Mouse (Mus musculus): Measurements from ENCODE around the gene Smim12.

Gene Smim12

DNA sequence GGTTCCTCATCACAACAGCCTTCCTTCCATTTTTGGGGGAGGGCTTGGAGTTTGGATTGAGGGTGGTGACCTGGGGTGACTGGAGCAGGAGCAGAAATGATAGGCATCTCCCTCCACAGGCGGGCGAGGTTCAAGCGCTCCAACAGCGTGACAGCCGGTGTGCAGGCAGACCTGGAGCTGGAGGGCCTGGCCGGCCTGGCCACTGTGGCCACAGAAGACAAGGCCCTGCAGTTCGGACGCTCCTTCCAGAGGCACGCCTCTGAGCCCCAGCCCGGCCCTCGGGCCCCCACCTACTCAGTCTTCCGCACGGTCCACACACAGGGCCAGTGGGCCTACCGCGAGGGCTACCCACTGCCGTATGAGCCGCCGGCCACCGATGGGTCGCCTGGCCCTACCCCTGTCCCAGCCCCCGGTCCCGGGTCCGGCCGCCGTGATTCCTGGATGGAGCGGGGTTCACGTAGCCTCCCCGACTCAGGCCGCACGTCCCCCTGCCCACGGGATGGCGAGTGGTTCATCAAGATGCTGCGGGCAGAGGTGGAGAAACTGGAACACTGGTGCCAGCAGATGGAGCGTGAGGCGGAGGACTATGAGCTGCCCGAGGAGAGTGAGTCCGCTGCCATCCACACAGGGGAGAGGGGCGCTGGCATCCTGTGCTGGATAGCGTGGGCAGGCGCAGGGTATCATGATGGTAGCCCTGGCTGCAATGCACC, 10.0 kb upstream of the Smim12 start:
- no peak for ATAC-seq (ENCODE audit: insufficient number of reproducible peaks, low FRiP score, low TSS enrichment)

DNA sequence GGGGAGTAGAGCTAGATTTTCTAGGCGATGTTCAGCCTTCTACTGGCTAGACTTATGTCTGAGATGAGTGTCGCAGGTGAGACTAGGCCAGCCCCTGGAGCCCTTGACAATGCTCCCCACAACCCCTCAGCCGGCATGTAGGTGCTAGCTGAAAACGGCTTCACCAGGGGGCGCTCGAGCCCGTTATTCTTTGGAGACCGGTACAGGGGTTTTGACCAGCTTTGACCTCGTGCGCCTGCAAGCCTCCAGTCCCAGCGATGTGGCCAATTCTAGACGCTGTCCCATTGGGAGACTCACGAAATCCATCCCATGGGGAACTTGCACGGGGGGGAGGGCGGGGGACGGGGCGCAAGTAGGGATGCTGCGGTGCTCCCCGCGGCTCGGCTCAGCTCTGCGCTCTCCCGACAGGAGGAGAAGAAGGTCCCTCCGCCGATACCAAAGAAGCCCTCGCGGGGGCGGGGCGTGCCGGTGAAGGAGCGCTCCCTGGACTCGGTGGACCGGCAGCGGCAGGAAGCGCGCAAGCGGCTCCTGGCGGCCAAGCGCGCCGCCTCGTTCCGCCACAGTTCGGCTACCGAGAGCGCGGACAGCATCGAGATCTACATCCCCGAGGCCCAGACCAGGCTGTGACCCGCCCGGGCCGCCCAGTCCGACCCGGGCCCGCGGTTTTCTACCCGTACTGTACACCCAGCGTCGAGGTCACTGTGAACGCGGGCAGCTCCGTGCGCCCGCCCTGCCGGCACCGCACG, 7.7 kb upstream of the Smim12 start:
- ATAC-seq (ENCODE audit: insufficient number of reproducible peaks, low FRiP score, low TSS enrichment), result peak; percentile 37; the same call in 1 of the 2 replicates

DNA sequence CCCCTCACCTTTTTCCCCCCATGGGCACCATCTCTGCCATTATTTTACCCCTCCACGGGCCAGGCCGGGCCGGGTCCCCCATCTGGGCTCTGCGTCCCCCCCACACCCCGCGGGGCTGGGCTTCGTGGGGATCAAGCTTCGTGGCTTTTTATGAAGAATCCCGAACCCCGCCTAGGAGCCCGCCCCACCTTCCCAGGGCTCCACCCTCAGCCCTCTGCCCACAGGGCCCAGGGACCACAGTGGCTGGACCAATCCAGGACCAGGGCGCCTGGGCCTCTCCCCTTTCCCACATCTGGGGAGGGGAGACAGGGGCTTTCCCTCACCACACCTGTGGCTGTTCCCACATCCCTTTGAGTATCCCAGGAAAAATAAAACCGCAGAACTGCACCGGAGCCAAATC, 7.0 kb upstream of the Smim12 start:
- ATAC-seq (ENCODE audit: insufficient number of reproducible peaks, low FRiP score, low TSS enrichment), result no peak

DNA sequence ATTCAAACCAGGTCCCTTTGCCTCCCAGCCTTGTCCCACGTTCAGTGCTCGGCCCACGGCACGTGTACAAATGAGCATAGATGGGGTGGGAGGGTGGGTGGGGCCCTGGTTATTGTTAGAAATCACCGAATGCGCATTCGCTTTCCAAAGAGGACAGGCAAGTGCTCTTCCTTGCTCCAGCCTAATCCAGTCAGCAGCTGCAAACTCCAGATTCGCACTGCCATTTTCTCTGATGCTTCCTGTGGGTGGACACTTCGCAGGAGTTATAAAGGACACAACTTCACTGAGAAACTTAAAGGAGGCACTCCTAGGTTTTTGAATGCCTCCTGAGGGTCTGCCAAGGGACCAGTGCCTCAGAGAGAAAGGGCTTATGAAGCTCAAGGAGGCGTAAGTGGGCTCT, 6.3 kb upstream of the Smim12 start:
- ATAC-seq (ENCODE audit: insufficient number of reproducible peaks, low FRiP score, low TSS enrichment), result no peak

DNA sequence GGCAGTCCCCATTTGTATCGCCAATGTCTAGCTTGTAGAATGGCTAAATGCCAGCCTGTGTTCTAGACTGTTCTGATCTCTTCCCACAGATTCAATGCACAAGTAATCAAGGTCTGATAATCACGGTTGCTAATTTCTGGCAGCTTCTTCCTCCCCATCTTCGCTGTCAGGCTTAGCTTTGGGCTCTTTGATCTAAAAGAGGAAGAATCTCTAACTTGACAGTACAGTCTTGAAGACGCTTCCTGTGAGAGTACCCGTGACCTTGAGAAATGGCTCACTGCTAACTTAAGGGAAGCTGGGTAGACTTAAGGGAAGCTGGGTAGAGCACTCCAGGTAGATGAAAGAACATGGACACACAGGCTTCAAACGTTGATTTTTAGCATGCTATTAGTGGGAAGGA, 888 bp upstream of the Smim12 start:
- ATAC-seq (ENCODE audit: insufficient number of reproducible peaks, low FRiP score, low TSS enrichment), result no peak

DNA sequence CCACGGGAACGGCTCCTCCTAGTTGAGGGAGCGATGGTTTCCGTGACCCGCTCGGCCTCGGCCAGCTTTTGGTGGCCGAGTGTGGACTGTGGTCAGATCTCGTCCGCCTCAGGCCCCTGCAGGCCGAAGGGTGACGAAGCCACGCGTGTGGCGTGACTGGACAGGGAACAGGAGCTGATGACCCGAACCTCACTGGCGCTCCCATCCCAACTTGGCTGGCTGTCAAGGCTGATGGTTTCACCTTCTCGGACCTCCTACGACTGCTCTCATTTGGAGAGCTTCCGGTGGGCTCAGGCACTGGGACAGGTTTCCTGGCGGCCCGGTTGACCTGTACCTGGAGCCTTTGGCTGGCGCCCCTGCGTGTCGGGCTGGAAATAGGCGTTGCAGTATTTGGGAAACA, 369 bp downstream of the Smim12 start:
- peak; percentile 60 for ATAC-seq (ENCODE audit: insufficient number of reproducible peaks, low FRiP score, low TSS enrichment)

DNA sequence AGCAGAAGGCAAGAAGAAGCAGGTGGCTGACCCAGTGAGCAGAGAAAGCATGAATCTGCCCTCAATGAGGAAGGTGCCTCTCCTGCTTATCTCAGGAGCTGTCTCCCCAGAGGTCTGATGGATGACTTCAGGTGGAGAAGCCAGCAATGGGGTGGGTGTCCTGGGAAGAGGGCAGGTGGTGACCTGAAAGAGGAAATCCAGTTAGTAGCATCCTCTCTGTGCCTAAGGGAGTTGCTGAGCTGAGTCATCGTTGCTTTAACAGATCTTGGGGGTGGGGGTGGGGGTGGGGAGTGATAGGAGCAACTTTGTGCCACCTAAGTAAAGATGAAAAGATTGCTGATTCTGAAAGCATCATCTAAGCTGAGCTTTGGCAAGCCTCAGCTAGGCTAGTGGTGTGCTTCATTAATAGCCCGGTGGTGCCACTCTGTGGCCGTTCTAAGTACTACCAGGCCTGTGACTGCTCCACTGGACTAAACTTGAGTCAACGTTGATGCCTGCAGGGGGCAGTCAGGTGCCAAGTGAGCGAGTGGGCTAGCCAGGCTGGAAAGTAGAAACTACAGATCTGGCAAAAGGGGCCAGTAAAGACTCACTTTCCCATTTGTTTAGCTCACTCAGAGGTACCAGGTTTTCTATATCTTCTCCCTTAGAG, 6.2 kb downstream of the Smim12 start:
- peak; percentile 71; the same call in 1 of the 2 replicates for ATAC-seq (ENCODE audit: insufficient number of reproducible peaks, low FRiP score, low TSS enrichment)

DNA sequence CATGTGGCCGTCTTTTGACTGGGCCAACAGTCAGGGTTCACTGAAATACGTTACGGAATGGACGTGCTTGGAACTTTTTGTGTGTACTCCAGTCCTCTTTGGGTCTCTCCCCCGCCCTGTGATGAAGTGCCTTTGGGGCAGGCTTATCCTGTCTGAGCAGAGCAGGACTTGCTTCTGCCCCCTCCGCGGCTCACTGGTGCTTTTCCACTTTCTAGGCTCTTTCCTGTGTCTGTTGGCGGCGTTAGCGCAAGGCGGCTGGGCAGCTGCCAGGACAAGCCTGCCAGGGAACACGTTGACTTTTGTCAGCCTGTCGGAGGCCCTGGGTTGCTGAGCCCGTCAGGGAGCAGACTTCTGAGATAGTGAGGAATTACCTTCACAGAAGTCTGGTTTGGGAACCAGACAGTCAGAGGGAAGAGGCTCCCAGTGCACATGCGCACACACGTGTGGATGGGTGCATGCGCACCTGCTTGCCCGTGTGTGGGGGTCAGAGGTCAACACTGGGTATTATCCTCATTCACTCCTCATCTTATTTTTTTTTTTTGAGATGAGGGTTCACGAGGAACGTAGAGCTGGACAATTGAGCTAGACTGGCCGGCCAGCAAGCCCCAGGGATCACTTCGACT, 8.5 kb downstream of the Smim12 start:
- ATAC-seq (ENCODE audit: insufficient number of reproducible peaks, low FRiP score, low TSS enrichment), result 0 out of 2 replicates have a peak, but pooled peaks have one; percentile 34

DNA sequence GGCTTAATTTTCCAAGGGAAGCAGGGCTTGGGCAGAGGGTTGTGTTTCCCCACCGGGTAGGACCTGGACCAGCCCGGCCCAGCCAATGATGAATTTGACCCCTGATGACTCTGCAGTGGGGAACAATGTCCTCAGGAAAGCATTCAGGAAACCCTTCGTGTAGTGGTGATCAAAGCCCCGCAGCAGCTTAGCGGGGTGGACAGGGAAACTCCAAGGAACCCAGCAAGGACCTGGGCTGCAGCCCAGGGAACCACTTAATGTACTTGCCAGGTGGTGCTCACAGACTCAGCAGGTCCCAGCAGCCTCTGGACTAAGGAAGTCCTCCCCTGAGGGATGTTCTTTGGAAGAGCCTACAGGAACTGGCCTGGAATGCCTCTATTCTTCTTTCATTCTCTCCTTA, 13.2 kb downstream of the Smim12 start:
- ATAC-seq (ENCODE audit: insufficient number of reproducible peaks, low FRiP score, low TSS enrichment), result no peak

DNA sequence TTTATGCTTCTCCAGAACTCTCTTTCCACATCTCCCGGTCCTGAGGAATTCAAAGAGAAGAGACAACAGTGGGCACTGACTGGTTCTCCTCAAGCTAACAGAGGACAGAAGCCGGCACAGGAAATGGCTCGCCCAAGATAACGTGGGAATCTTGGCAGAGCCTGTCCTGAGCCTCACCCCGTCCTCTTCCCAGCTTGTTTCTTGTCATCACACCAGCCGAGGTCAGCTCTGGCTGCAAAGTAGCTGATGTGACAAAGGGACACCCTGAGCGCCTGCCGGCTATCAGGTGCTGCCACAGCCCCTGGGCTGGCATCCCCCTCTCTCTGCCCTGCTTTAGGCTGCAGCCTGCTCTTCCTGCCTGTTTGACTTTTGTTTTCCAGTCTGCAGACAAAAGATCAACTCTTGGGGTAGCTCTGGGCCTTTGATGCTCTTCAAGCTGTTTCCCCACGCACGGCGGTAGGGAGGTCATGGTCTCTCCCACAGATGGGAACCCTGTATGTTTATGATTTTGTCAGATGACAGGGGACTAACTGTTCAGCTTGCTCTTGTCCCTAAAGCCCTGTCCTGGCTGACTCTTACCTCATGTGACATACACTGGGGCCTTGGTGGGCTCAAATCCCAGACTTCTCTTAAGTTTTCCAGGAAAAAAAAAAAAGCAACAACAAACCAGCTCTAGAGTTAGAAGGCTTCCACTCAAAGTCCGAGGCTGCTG, 14.8 kb downstream of the Smim12 start:
- ATAC-seq (ENCODE audit: insufficient number of reproducible peaks, low FRiP score, low TSS enrichment), result no peak

DNA sequence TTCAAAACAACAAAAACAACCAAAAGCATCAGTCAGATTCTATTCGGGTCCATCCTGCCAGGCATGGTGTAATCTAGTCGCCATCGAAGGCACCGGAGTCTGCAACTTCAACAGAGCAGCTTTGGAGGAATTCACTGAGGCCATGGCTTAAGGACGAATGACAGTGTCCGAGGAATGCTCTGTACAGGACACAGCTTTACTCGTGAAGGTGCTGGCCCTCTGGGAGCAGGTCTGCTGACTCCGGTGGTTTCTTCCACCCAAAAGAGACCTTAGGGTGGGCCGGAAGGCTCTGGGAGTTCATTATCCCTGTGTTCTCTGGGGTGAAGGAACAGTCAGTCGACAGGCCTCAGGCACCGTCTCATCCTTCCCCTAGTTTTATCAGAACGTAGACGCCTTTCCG, 18.0 kb downstream of the Smim12 start:
- ATAC-seq (ENCODE audit: insufficient number of reproducible peaks, low FRiP score, low TSS enrichment), result no peak

DNA sequence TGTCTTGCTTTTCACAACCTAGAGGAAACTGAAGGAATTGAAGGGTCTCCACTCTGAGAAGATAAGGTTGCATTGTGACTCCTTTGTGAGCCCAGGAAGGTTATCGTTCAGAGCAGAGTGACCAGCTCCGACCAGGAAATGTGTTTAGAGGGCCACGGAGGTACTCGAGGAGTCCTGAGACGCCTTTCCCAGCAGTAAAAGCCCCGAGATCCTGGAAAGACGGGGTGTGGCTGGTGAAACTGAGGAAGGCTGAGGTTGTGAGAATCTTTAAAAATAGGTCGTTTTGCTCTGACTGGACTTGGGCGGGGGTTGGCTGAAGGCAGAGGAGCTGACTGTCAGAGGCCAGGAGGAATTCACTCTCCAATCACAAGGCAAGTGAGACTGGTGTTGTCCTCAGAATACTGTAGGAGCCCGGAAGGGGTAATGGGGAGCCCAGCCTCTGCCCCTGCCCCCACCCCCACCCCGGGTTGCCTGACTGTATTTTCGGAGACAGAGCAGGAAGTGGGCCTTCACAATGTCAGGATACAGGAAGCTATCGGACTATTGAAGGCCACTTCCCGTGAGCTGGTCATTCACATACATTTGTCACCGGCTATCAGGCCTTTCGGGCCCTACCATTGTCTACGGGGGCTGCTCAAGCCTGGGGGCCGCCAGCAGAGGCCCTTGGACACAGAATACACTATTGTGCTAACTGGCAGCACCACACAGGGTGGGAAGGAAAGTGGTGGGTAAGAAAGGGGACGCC, 20.0 kb downstream of the Smim12 start:
- no peak for ATAC-seq (ENCODE audit: insufficient number of reproducible peaks, low FRiP score, low TSS enrichment)

DNA sequence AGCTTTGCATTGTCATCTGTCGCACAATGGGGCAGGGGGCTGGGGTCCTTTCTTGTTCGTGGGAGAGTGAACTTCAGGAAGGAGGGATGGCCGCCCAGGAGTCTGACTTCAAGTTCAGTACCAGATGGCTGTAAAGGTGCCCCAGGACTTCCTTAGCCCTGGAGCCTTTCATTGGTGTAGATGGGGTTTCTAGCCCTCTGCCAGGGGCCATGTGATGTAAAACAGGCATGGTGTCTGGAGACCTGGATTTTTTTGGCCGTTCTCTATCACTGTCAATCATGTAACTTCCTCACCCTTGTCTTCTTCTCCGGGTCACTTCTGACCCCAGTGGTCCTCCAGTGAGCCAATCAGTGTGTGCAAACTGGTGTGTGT, 20.6 kb downstream of the Smim12 start:
- ATAC-seq (ENCODE audit: insufficient number of reproducible peaks, low FRiP score, low TSS enrichment), result no peak

DNA sequence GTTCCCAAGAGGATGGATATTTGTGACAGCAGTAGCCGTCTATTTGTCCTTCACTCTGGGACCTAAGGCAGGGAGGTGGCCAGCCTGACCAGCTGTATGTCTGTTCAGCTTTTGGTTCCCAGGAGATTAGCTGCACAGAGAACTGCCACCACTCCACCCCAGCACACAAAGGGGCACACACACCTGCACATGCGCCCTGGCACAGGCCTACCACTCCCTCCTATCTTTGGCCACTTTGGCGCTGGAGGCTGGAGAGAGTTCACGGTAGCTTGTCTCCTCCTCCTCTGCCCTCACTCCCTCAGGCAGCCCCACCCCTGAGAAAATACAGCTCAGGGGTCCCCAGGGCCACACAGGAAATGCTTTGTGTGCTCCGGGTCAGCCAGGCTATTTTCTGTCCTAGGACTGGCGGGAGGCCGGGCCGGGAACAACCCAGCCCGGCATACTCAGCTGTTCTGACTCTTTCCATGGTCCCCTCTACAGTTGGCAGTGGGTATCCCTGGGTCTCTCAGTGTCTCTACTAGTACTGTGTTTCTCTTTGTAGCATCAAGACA, 34.9 kb downstream of the Smim12 start:
- no peak for ATAC-seq (ENCODE audit: insufficient number of reproducible peaks, low FRiP score, low TSS enrichment)

DNA sequence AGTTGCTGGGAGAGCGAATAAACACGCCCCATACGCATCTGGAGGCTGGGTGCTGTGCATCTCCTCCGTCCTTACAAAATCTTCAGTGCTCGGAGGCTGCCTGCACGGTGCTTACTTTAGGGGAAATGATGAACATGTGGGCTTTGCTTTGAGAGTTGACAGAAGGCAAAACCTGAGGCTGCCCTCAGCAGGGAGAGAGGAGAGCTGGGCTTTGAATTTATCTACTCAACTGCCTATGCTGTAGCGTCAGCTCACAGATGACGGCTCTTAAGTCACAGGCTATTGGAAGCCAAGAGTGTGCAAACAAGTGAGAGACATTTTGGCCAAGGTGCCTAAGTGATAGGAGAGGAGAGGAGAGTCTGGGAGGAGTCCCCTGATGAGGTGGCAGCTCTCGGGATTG, 35.7 kb downstream of the Smim12 start:
- ATAC-seq (ENCODE audit: insufficient number of reproducible peaks, low FRiP score, low TSS enrichment), result no peak

DNA sequence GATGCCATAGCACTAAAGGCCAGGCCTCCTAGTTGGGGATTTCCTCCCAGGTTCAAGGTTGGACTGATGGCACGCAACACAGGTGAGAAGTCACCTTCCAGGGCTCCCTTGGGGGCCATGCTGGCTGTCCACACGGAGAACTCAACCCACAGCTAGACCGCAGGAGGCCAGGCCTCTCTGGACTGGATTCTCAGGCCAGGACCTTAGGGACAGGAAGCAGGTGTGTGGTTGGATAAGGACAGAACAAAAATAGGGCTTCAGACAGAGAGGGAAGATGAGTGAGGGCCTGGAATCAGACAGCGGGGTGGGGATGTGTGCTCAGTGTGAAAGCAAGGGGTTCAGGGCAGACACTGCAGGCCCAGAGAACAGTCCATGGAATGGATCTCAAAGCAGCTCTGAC, 43.3 kb downstream of the Smim12 start:
- no peak for ATAC-seq (ENCODE audit: insufficient number of reproducible peaks, low FRiP score, low TSS enrichment)

DNA sequence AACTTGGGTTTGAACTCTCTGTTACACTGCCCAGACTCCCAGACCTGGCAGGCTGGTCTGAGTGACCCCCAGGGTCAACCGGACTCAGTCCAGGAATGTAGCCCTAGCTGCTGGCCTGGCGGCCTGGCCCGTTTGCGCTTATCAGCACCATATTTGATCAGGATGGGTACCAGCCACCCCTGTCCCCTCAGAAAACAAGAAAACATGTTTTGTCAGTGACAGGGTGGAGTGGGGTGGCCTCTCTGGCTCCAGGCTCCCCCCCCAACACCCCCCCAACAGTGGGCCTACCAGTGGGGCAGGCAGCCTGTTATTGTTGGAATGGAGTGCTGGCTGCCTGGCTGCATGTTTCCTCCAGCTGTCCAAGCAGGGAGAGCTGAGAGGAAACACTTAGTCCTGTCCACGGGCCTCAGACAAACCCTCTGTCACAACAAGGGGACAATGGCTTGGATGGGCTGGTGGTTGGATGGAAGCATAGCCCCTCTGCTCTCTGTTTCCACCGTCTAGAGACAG, 45.5 kb downstream of the Smim12 start:
- no peak for ATAC-seq (ENCODE audit: insufficient number of reproducible peaks, low FRiP score, low TSS enrichment)

DNA sequence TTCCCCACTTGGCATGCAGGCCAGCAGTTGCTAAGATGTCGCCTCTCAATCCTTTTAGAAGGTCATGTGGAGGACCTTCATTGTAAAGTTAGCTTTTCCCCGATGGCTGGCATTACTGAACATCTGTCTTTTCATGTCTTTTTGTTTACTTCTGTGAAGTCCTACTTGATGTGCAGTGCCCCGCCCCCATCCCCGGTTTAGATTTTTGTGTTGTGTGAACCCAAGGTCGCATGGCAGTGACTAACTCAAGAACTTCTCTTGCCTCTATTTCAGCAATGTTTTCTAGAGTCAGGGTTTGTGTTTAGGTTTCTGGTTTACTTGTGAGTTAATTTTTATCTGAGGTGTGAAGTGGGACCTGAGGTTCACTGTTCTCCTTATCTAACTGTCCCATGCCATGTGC, 49.0 kb downstream of the Smim12 start:
- ATAC-seq (ENCODE audit: insufficient number of reproducible peaks, low FRiP score, low TSS enrichment), result no peak

Data from cerebellum, adult (tissue).